Mouse (Mus musculus) C2C12 (cell line): ENCODE results near the gene Otub1. TPM values are rescaled to one million over a fixed set of nuclear protein-coding genes. Genes with fewer than 3 reads are reported as not detected.

Experiments
- H3K27me3 ChIP-seq: one replicate; pipeline ENCODE4 v1.6.1; 2011; ENCODE audit not compliant: control insufficient read depth, insufficient read depth, insufficient read length
- H3K36me3 ChIP-seq: one replicate; pipeline ENCODE4 v1.6.1; 2011; ENCODE audit not compliant: control insufficient read depth, insufficient read depth
- H3K4me3 ChIP-seq: one replicate; pipeline ENCODE4 v1.5.1; 2011; ENCODE audit warnings: mild to moderate bottlenecking, control low read depth; ENCODE audit not compliant: poor library complexity, insufficient read depth, severe bottlenecking
- H3K79me2 ChIP-seq: one replicate; pipeline ENCODE4 v1.6.1; 2011; ENCODE audit not compliant: control insufficient read depth, insufficient read depth
- H3K79me3 ChIP-seq: one replicate; pipeline ENCODE4 v1.6.1; 2011; ENCODE audit warnings: low read depth, control low read depth
- H3ac ChIP-seq: one replicate; pipeline ENCODE3; 2011; ENCODE audit warnings: low read depth; ENCODE audit not compliant: control insufficient read depth, insufficient read length
- CEBPB ChIP-seq: IDR thresholded peaks from one replicate; pipeline ENCODE4 v1.6.1; 2011; ENCODE audit warnings: low read depth, mild to moderate bottlenecking, control low read depth, moderate library complexity
- CTCF ChIP-seq: IDR thresholded peaks from one replicate; pipeline ENCODE4 v1.5.1; 2011; ENCODE audit not compliant: control insufficient read depth, insufficient read depth, insufficient read length
- FOSL1 ChIP-seq: IDR thresholded peaks from one replicate; pipeline ENCODE4 v1.8.0; 2011; ENCODE audit warnings: mild to moderate bottlenecking, low read length; ENCODE audit not compliant: poor library complexity, insufficient read depth, severe bottlenecking
- MAX ChIP-seq: IDR thresholded peaks from one replicate; pipeline ENCODE4 v1.6.1; 2011; ENCODE audit warnings: mild to moderate bottlenecking, control low read depth
- MYOD1 ChIP-seq: IDR thresholded peaks from one replicate; pipeline ENCODE4 v1.6.1; 2011; ENCODE audit warnings: low read depth; ENCODE audit not compliant: control insufficient read depth, insufficient read length
- MYOG ChIP-seq: IDR thresholded peaks from one replicate; pipeline ENCODE4 v1.6.1; 2011; ENCODE audit not compliant: control insufficient read depth, insufficient read length; ENCODE audit errors: extremely low read depth
- USF1 ChIP-seq: IDR thresholded peaks from one replicate; pipeline ENCODE4 v1.6.1; 2011; ENCODE audit warnings: low read depth, mild to moderate bottlenecking, control low read depth, moderate library complexity
- polyA plus RNA-seq: library from polyadenylated mRNA; unstranded; fragments of >200 nt; fragmentation: generic; extraction: Trizol; gene quantifications from one replicate; pipeline ENCODE4 v1.2.1, GENCODE M21; 2012; ENCODE audit warnings: missing spikeins

Gene Otub1
- polyA plus RNA-seq, 1 experiment = 121 TPM

GRCm38 (mm10) chr19:7168423-7168822 lies 37.7 kb downstream of the Otub1 start:
- Histone ChIP-seq H3K79me2 (no peaks in the 10 kb centered on the region), H3ac (no peak overlapping the region), H3K4me3 (no peak overlapping the region), H3K27me3 (peaks cover 26% of the 10 kb centered on the region), H3K79me3 (no peaks in the 10 kb centered on the region), H3K36me3 (no peaks in the 10 kb centered on the region)
- no peak for TF ChIP-seq CEBPB
- no peak for TF ChIP-seq FOSL1
- TF ChIP-seq MAX = no peak
- TF ChIP-seq CTCF = no peak
- no peak for TF ChIP-seq MYOD1
- no peak for TF ChIP-seq MYOG
- TF ChIP-seq USF1 = no peak

GRCm38 (mm10) chr19:7166767-7167166 lies 39.3 kb downstream of the Otub1 start:
- no peak overlapping the region for H3ac ChIP-seq
- H3K27me3 ChIP-seq = peaks cover 26% of the 10 kb centered on the region
- no peak overlapping the region for H3K4me3 ChIP-seq

GRCm38 (mm10) chr19:7166200-7166711 lies 39.9 kb downstream of the Otub1 start:
- Histone ChIP-seq H3K36me3 (no peaks in the 10 kb centered on the region), H3K4me3 (no peak overlapping the region), H3K79me2 (no peaks in the 10 kb centered on the region), H3ac (no peak overlapping the region), H3K27me3 (peaks cover 26% of the 10 kb centered on the region), H3K79me3 (no peaks in the 10 kb centered on the region)
- TF ChIP-seq MAX (no peak), MYOD1 (no peak), CTCF (no peak), MYOG (no peak), USF1 (no peak), CEBPB (no peak), FOSL1 (no peak)

More at GRCm38 (mm10) chr19:7166767-7167166, 39.3 kb downstream of the Otub1 start:
- Histone ChIP-seq H3K79me3 (no peaks in the 10 kb centered on the region), H3K36me3 (no peaks in the 10 kb centered on the region), H3K79me2 (no peaks in the 10 kb centered on the region)
- TF ChIP-seq CTCF (no peak), CEBPB (no peak), MYOD1 (no peak), MAX (no peak), FOSL1 (no peak)

GRCm38 (mm10) chr19:7165509-7166199 lies 40.5 kb downstream of the Otub1 start:
- H3K79me2 ChIP-seq = no peaks in the 10 kb centered on the region
- peaks cover 26% of the 10 kb centered on the region for H3K27me3 ChIP-seq
- H3K36me3 ChIP-seq = no peaks in the 10 kb centered on the region
- no peaks in the 10 kb centered on the region for H3K79me3 ChIP-seq
- TF ChIP-seq CEBPB = no peak
- no peak for TF ChIP-seq MYOD1
- no peak for TF ChIP-seq CTCF
- TF ChIP-seq FOSL1 = no peak
- TF ChIP-seq USF1 = no peak
- no peak for TF ChIP-seq MAX
- no peak for TF ChIP-seq MYOG
- H3ac ChIP-seq = no peak overlapping the region
- H3K4me3 ChIP-seq = no peak overlapping the region

- Histone ChIP-seq H3K4me3 (no peak overlapping the region), H3K27me3 (peaks cover 26% of the 10 kb centered on the region), H3K36me3 (no peaks in the 10 kb centered on the region), H3K79me3 (no peaks in the 10 kb centered on the region), H3ac (no peak overlapping the region), H3K79me2 (no peaks in the 10 kb centered on the region)
- no peak for TF ChIP-seq MAX
- TF ChIP-seq MYOG = no peak
- no peak for TF ChIP-seq FOSL1
- TF ChIP-seq MYOD1 = no peak
- TF ChIP-seq USF1 = no peak
- TF ChIP-seq CTCF = no peak
These were observed 41.2 kb downstream of the Otub1 start for GRCm38 (mm10) chr19:7164820-7165323.
